Mouse (Mus musculus) kidney, embryonic 16.5 days (tissue): ENCODE data around the gene Tns2. TPM values are rescaled to one million over a fixed set of nuclear protein-coding genes. Genes with fewer than 3 reads are reported as not detected.
A peak's percentile ranks its signal among the peaks of the same experiment; 100 is the strongest.

Experiments used
- ATAC-seq: fragments of 200-750 bp; cut with Nextera tagmentation; 2 replicates; pipeline ENCODE4 v1.8.0; 2017; ENCODE audit warnings: moderate TSS enrichment; ENCODE audit not compliant: low FRiP score, low TSS enrichment
- H3K27ac ChIP-seq: fragments of 300-500 bp; sonication (generic); 2 replicates; pipeline ENCODE4 v1.5.1; 2014; ENCODE audit warnings: low read length
- H3K27me3 ChIP-seq: fragments of 300-500 bp; sonication (generic); 2 replicates; pipeline ENCODE4 v1.6.1; 2014; ENCODE audit warnings: low read length, control low read depth, mixed read lengths; ENCODE audit not compliant: insufficient read depth
- H3K36me3 ChIP-seq: fragments of 300-500 bp; sonication (generic); 2 replicates; pipeline ENCODE4 v1.6.1; 2014; ENCODE audit warnings: low read length, control low read depth, mixed read lengths; ENCODE audit not compliant: insufficient read depth
- H3K4me1 ChIP-seq: fragments of 300-500 bp; sonication (generic); 2 replicates; pipeline ENCODE4 v1.6.1; 2014; ENCODE audit warnings: low read length, control low read depth, mixed read lengths; ENCODE audit not compliant: insufficient read depth
- H3K4me2 ChIP-seq: fragments of 300-500 bp; sonication (generic); replicated peaks from 2 replicates; pipeline ENCODE4 v1.6.1; 2014; ENCODE audit warnings: low read depth, low read length
- H3K4me3 ChIP-seq: fragments of 300-500 bp; sonication (generic); 2 replicates; pipeline ENCODE4 v1.5.1; 2014; ENCODE audit warnings: mild to moderate bottlenecking, low read length
- H3K9ac ChIP-seq: fragments of 300-500 bp; sonication (generic); replicated peaks from 2 replicates; pipeline ENCODE4 v1.6.1; 2014; ENCODE audit warnings: low read length
- H3K9me3 ChIP-seq: fragments of 300-500 bp; sonication (generic); 2 replicates; pipeline ENCODE4 v1.6.1; 2016; ENCODE audit warnings: low read length, control low read depth
- WGBS: fragments of 180-500 bp; shearing (Covaris S2); extraction: QIAGEN DNeasy Blood & Tissue Kit; methylation state at CpG from one replicate; pipeline ENCODE4 v1.1.7; 2014; 5-methylcytosine and 5-hydroxymethylcytosine counted together
- polyA plus RNA-seq: library from polyadenylated mRNA; unstranded; fragments of >200 nt; fragmentation: Nextera tagmentation; extraction: Ambion mirVana; gene quantifications from 2 replicates; pipeline ENCODE4 v1.2.1, GENCODE M21; 2015

The Tns2 gene
- polyA plus RNA-seq, 1 experiment from 2014 or later, result 56.3 TPM

DNA sequence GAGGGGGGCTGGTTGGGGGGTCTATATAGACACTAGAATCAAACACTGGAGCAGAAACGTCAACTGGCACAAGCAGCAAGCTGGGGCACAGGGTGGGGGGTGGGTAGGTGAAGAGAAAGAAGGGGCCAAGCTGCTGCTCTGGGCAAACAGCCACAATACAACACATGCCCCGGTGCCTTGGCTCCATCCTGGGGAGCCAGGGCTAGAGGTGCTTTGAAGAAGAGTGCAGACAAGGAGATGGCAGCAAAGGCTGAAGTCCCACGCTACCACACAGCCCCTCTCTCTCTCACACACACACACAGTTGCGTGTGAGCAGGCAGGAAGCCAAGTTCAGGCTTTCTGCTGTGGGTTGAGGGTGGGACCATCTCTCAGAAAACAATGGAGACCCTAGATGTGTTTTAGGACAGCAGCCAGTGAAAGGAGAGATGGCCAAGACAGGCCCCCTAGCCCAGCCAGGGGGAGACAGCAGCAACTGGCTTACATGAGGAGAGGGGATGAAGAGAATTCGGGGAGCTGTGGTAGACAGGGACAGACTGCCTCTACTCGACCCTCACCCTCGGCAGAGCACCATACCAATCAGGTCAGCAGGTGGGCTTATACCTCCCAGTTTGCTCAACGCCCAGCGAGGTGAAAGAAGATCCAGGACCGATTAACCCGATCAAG lies 16.7 kb downstream of the Tns2 start:
- H3K9ac ChIP-seq, result no peak overlapping the region
- ATAC-seq, result no peak
- H3K4me3 ChIP-seq, result no peak overlapping the region
- H3K36me3 ChIP-seq, result peaks cover 57% of the 10 kb centered on the region
- H3K27me3 ChIP-seq, result no peaks in the 10 kb centered on the region
- 71% methylated on average over 11 of the region's 11 CpGs for WGBS
- no peaks in the 10 kb centered on the region for H3K9me3 ChIP-seq
- H3K4me2 ChIP-seq, result no peak overlapping the region
- H3K27ac ChIP-seq, result 0 out of 2 replicates have a peak overlapping the region, but pooled peaks have one; percentile 11
- H3K4me1 ChIP-seq, result no peaks in the 10 kb centered on the region

GRCm38 (mm10) chr15:102117461-102118443 lies 17.5 kb downstream of the Tns2 start:
- H3K9ac ChIP-seq, result no peak overlapping the region
- H3K4me2 ChIP-seq, result no peak overlapping the region
- H3K27me3 ChIP-seq, result no peaks in the 10 kb centered on the region
- no peak overlapping the region for H3K4me3 ChIP-seq
- H3K9me3 ChIP-seq, result no peaks in the 10 kb centered on the region
- peak; percentile 49 for ATAC-seq
- WGBS, result 54% methylated on average over 19 of the region's 19 CpGs
- no peak overlapping the region for H3K27ac ChIP-seq
- H3K4me1 ChIP-seq, result no peaks in the 10 kb centered on the region
- H3K36me3 ChIP-seq, result peaks cover 60% of the 10 kb centered on the region

GRCm38 (mm10) chr15:102118591-102118990 lies 18.4 kb downstream of the Tns2 start:
- no peak overlapping the region for H3K4me3 ChIP-seq
- H3K27ac ChIP-seq, result no peak overlapping the region
- ATAC-seq, result no peak
- H3K4me1 ChIP-seq, result no peaks in the 10 kb centered on the region
- 86% methylated on average over 4 of the region's 4 CpGs for WGBS
- H3K4me2 ChIP-seq, result no peak overlapping the region
- H3K36me3 ChIP-seq, result peaks cover 56% of the 10 kb centered on the region
- H3K9me3 ChIP-seq, result no peaks in the 10 kb centered on the region
- H3K9ac ChIP-seq, result peak overlapping the region; percentile 22; the same call in 1 of the 2 replicates
- no peaks in the 10 kb centered on the region for H3K27me3 ChIP-seq

DNA sequence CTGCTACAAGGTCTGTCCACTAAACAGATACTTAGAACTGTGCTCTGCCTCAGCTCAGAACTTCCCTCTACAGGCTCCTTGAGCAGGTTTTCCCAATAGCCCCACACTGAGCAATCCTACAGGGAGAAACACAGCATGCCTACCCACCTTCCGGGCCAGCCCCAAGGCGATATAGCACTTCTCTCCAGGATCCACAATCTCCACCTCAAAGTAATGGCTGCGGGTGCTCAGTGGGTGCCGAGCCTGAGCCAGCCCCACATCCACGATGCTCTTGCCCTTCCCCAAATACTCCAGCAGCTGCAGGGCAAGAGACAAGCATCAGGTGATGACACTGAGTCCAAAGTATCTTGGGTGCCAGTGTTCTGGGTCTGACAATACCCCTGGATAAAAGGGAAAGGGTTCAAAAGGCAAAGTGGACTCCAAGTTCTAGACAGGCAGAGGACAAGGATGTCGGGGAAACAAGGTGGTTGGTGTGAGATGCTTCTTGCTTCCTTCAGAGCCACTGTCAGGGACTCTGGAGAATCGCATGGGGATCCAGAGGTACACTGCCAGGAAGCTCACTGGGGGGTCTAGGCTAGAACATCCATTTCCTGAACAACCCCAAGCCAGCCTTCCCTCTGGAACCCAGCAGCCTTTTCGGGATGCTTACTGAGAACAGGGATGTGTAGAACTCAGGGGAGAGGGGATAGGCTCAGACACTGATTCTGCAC lies 19.1 kb downstream of the Tns2 start:
- H3K27me3 ChIP-seq, result no peaks in the 10 kb centered on the region
- H3K4me3 ChIP-seq, result no peak overlapping the region
- no peak for ATAC-seq
- no peak overlapping the region for H3K27ac ChIP-seq
- H3K9ac ChIP-seq, result no peak overlapping the region
- WGBS, result 82% methylated on average over 8 of the region's 8 CpGs
- H3K4me1 ChIP-seq, result no peaks in the 10 kb centered on the region
- H3K36me3 ChIP-seq, result peaks cover 49% of the 10 kb centered on the region
- no peaks in the 10 kb centered on the region for H3K9me3 ChIP-seq
- H3K4me2 ChIP-seq, result no peak overlapping the region

DNA sequence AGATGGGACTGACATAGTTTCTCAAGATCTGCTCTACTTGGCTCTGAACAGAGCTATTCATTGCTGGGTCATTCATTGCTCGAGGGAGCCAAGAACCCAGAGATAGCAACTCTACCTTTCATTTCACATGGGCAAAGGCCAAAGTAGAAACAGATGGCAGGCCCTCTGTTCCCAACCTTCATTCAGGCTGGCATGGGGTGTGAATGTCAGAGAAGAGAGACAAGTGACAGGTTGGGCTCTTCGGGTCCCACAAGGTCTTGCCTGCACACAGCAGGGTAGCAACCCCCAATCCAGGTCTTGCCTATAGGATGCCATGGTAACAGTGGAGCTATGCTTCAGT lies 19.6 kb downstream of the Tns2 start:
- no peak for ATAC-seq
- no peak overlapping the region for H3K4me2 ChIP-seq
- no peaks in the 10 kb centered on the region for H3K4me1 ChIP-seq
- no peak overlapping the region for H3K4me3 ChIP-seq
- no peaks in the 10 kb centered on the region for H3K27me3 ChIP-seq
- no peak overlapping the region for H3K27ac ChIP-seq
- 82% methylated on average over 2 of the region's 2 CpGs for WGBS
- H3K9ac ChIP-seq, result no peak overlapping the region
- H3K36me3 ChIP-seq, result peaks cover 44% of the 10 kb centered on the region
- no peaks in the 10 kb centered on the region for H3K9me3 ChIP-seq

DNA sequence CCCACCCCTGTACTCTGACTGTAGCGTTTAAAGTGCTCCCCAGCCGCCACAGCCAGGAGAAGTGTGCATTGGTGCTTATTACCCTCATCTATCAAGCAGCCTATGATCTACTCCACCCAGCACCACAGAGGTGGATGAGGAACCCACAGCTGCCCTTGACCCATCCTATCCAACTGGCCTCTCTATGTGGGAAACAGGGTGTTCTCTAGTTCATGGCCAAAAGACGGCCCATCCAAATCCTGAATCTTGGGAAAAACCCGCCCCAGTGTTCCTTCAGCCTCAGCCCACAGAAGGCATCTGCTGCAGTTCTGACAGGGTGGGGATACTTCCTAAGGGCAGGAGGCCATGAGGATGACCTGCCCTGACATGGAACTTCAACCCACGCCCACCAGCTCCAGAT lies 20.3 kb downstream of the Tns2 start:
- H3K4me3 ChIP-seq, result no peak overlapping the region
- no peaks in the 10 kb centered on the region for H3K27me3 ChIP-seq
- H3K36me3 ChIP-seq, result peaks cover 43% of the 10 kb centered on the region
- 88% methylated on average over 5 of the region's 5 CpGs for WGBS
- H3K27ac ChIP-seq, result no peak overlapping the region
- ATAC-seq, result no peak
- no peaks in the 10 kb centered on the region for H3K9me3 ChIP-seq
- no peak overlapping the region for H3K9ac ChIP-seq
- H3K4me2 ChIP-seq, result no peak overlapping the region
- no peaks in the 10 kb centered on the region for H3K4me1 ChIP-seq

- no peak overlapping the region for H3K4me3 ChIP-seq
- H3K9me3 ChIP-seq, result no peaks in the 10 kb centered on the region
- no peak overlapping the region for H3K9ac ChIP-seq
- H3K4me1 ChIP-seq, result no peaks in the 10 kb centered on the region
- ATAC-seq, result no peak
- H3K27ac ChIP-seq, result peak overlapping the region; percentile 49
- 40% methylated on average over 2 of the region's 2 CpGs for WGBS
- H3K27me3 ChIP-seq, result no peaks in the 10 kb centered on the region
- H3K4me2 ChIP-seq, result no peak overlapping the region
- peaks cover 43% of the 10 kb centered on the region for H3K36me3 ChIP-seq
These were observed 26.1 kb downstream of the Tns2 start for GRCm38 (mm10) chr15:102126303-102126702.

- 84% methylated on average over 9 of the region's 9 CpGs for WGBS
- H3K27ac ChIP-seq, result no peak overlapping the region
- peaks cover 31% of the 10 kb centered on the region for H3K36me3 ChIP-seq
- H3K9me3 ChIP-seq, result no peaks in the 10 kb centered on the region
- no peak overlapping the region for H3K4me3 ChIP-seq
- no peak overlapping the region for H3K9ac ChIP-seq
- no peaks in the 10 kb centered on the region for H3K27me3 ChIP-seq
- H3K4me1 ChIP-seq, result peaks cover 11% of the 10 kb centered on the region
- ATAC-seq, result no peak
- H3K4me2 ChIP-seq, result no peak overlapping the region
These were observed 33.1 kb downstream of the Tns2 start for GRCm38 (mm10) chr15:102133314-102133713.

- ATAC-seq, result no peak
- H3K27ac ChIP-seq, result no peak overlapping the region
- peaks cover 11% of the 10 kb centered on the region for H3K4me1 ChIP-seq
- H3K9me3 ChIP-seq, result no peaks in the 10 kb centered on the region
- 79% methylated on average over 2 of the region's 2 CpGs for WGBS
- no peaks in the 10 kb centered on the region for H3K27me3 ChIP-seq
- no peak overlapping the region for H3K4me2 ChIP-seq
- H3K4me3 ChIP-seq, result no peak overlapping the region
- H3K9ac ChIP-seq, result no peak overlapping the region
- H3K36me3 ChIP-seq, result peaks cover 20% of the 10 kb centered on the region
These were observed 34.5 kb downstream of the Tns2 start for GRCm38 (mm10) chr15:102134709-102135108.
